Mouse (Mus musculus): Measurements from ENCODE around the gene Btbd18. TPM values are rescaled to one million over a fixed set of nuclear protein-coding genes. Genes with fewer than 3 reads are reported as not detected.
A peak's percentile ranks its signal among the peaks of the same experiment; 100 is the strongest.

The Btbd18 gene
- total and polyA plus RNA-seq, 3 experiments: 0.04 to 0.24 TPM; not detected in 1

DNA sequence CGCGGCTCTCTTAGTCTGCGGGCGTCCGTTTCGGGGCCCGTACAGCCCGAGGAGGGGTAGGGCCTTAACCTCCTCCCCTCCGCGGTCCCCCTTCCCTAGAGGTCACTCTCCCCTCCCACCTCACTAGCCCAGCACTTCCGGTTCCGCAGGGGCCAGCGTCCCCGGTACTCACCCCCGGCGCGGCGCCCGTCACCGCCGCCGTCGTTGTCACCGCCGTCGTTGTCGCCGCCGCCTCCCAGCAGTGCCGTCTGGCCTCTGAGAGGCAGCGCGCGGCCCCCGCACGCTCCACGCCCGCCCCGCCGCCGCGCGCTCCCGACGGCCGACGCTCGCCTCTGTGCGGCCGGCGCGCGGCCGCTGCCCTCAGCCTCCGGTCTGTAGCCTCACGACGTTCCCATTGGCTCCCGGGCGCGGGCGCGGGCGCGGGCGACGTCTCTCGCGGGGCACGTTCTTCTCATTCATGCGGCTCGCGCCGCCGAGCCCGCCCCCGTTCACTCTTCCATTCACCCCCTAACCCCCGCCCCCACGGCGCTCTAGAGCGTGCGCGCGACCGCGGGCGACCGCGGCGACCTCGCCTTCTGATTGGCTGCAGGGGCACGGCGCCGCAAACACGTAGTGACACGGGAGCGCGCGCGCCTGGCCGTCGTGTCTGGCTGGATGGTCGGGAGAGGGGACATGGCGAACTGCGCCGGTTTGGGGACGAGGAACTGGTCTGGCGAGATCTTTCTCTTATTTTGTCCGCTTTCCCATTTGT, 56.1 kb downstream of the Btbd18 start, which contains the start of gene Zdhhc5:
Gene Zdhhc5 (minus strand): TSS at position 370 of the 751 bp plus-strand sequence.
- H3K4me3 ChIP-seq (replicated peaks in 1 of 3; ENCODE audit: low read depth in 2 of 3, low read length in 2 of 3, poor library complexity in 1 of 3): peak within 1 kb of the TSS; percentile 77 to 95 (median 90)
- peaks cover 32% of the 10 kb centered on the region for H3K79me2 ChIP-seq (replicated peaks; ENCODE audit: control insufficient read depth, extremely low read depth, insufficient read depth, poor library complexity, severe bottlenecking)
- in situ Hi-C loops (cut with MboI; ENCODE audit: low pct_ligation_motif_present, low pct_unique_long_range_greater_than_20kb, low sequenced_read_pairs): no loop called here
- TF ChIP-seq ETS1 (conservative IDR thresholded peaks at IDR 0.05; ENCODE audit: low read depth, low read length): no peak
- TF ChIP-seq POLR2A (IDR thresholded peaks at IDR 0.05; ENCODE audit: low read depth, low read length): peak; percentile 92
- peak; percentile 10; the same call in 1 of the 2 replicates for TF ChIP-seq TCF12 (IDR thresholded peaks at IDR 0.05; ENCODE audit: low read depth, low read length)
- no peak for TF ChIP-seq USF2 (conservative IDR thresholded peaks at IDR 0.05; ENCODE audit: low read depth, low read length)
- peak; percentile 33; the same call in 1 of the 2 replicates for TF ChIP-seq RCOR1 (conservative IDR thresholded peaks at IDR 0.05; ENCODE audit: low read depth, low read length)
- peak; percentile 75 for TF ChIP-seq ELF1 (IDR thresholded peaks at IDR 0.05; ENCODE audit: low read depth, low read length)
- peak; percentile 9; the same call in 1 of the 2 replicates for TF ChIP-seq MEF2A (IDR thresholded peaks at IDR 0.05; ENCODE audit: borderline replicate concordance, low read depth, low read length)
- TF ChIP-seq JUND (conservative IDR thresholded peaks at IDR 0.05; ENCODE audit: low read depth, low read length): no peak
- peak; percentile 26; the same call in 1 of the 2 replicates for TF ChIP-seq CHD2 (IDR thresholded peaks at IDR 0.05; ENCODE audit: low read length)
- TF ChIP-seq NELFE (IDR thresholded peaks at IDR 0.05; ENCODE audit: low read depth, low read length): peak; percentile 93
- peak; percentile 73; the same call in 1 of the 2 replicates for TF ChIP-seq SIN3A (IDR thresholded peaks at IDR 0.05; ENCODE audit: low read length)
- peak; percentile 20 for TF ChIP-seq ZMIZ1 (IDR thresholded peaks at IDR 0.05; ENCODE audit: low read depth, low read length)
- TF ChIP-seq NRF1 (IDR thresholded peaks at IDR 0.05; ENCODE audit: low read depth, low read length): peak; percentile 62
- no peak for TF ChIP-seq ZKSCAN1 (IDR thresholded peaks at IDR 0.05; ENCODE audit: borderline replicate concordance, low read depth, low read length)
- TF ChIP-seq MXI1 (IDR thresholded peaks at IDR 0.05; ENCODE audit: low read depth, low read length): peak; percentile 61; the same call in 1 of the 2 replicates
- TF ChIP-seq ZC3H11A (IDR thresholded peaks at IDR 0.05; ENCODE audit: low read depth, low read length): no peak
- peak; percentile 66; the same call in 1 of the 2 replicates for TF ChIP-seq POLR2AphosphoS2 (IDR thresholded peaks at IDR 0.05; ENCODE audit: low read depth, low read length)
- peak; percentile 73 for TF ChIP-seq BHLHE40 (IDR thresholded peaks at IDR 0.05; ENCODE audit: low read depth, low read length)
- TF ChIP-seq IRF4 (IDR thresholded peaks at IDR 0.05; ENCODE audit: low read depth, low read length): peak; percentile 14; the same call in 1 of the 2 replicates
- no peak; the same call in 1 of the 2 replicates for TF ChIP-seq HCFC1 (IDR thresholded peaks at IDR 0.05; ENCODE audit: low read depth, low read length)
- TF ChIP-seq E2F4 (IDR thresholded peaks at IDR 0.05; ENCODE audit: insufficient replicate concordance, low read depth, low read length): 0 out of 2 replicates have a peak, but pooled peaks have one; percentile 8
- no peaks in the 10 kb centered on the region for H3K27me3 ChIP-seq (replicated peaks)
- peak; percentile 95 for DNase-seq (ENCODE audit: extremely low read depth)
- peaks cover 9 to 16% of the 10 kb centered on the region in 2 experiments for H3K36me3 ChIP-seq (replicated peaks in 1 of 2; ENCODE audit: control insufficient read depth in 1 of 2, insufficient read depth in 1 of 2, low read length in 1 of 2)
- H3K9ac ChIP-seq (ENCODE audit: insufficient read depth, low read depth): peak within 1 kb of the TSS; percentile 98
- H3K4me2 ChIP-seq (ENCODE audit: insufficient read depth, low read depth, poor library complexity, severe bottlenecking): peak within 1 kb of the TSS; percentile 85
- H3K4me1 ChIP-seq (ENCODE audit: control insufficient read depth in 1 of 2, insufficient read depth in 2 of 2): peaks cover 0 to 22% of the 10 kb centered on the region in 2 experiments; a peak in 3 of 4 replicates
- dilution Hi-C loops (cut with MboI; ENCODE audit: extremely low pct_ligation_motif_present, extremely low pct_unique_long_range_greater_than_20kb, low sequenced_read_pairs): no loop called here
- peak within 1 kb of the TSS; percentile 99 for H3K27ac ChIP-seq (ENCODE audit: insufficient read depth, low read depth)
- H3K9me3 ChIP-seq (replicated peaks; ENCODE audit: low read length): no peaks in the 10 kb centered on the region

All from CH12.LX (cell line).